Mouse (Mus musculus): ENCODE data around the gene Adam11.
"Not testable (repeated sequence)": the region's sequence is repeated elsewhere in the genome, so short reads cannot be mapped to it uniquely, and the experiment has no call there.

The Adam11 gene

DNA sequence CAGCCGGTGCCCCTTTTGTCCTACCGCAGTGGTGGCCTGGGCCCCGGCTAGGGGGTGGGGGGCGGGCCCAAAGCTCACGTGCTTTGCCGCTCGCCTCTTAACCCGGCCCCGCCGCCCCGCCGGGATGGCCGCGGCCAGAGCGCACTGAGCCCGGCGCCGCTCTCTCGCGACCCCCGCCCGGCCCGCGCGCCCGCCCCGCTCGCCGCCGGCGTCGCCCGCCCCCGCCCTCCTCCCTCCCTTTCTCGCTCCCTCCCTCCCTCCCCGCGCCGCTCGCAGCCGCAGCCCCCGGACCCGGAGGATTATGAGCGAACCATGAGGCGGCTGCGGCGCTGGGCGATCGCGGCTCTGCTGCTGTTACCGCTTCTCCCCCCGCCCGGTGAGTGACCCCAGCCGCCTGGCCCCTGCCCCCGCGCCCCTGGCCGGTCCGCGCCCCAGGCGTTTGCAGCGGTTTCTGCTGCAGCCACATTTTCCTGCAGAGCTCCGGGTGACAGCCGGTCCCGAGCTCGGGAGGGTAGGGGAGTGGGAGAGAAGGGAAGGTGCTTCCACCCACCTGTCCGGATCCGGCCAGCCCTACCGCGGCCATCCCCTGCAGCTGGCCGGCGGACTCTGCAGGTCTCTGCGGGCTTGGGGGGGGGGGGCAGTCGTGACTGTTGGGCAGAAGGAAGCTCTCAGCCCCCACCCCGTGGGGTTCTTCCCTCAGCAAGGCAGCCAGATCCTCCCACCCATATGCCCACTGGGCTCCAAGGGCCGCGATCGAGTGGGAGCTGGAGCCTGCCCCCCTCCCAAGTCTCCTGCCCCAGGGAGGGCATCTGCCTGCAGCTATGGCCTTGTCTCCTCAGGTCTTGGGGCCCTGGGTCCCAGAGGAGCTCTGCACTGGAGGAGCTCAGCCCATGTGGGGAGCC lies at the start of gene Adam11:
Adam11 (plus strand) TSS at position 131 of the 902 bp plus-strand sequence.
- DNase-seq (ENCODE audit: low read depth): no peak

- no peak for DNase-seq (ENCODE audit: low read depth)
These were observed 48.8 kb upstream of the Adam11 start for GRCm38 (mm10) chr11:102712411-102712810.

DNA sequence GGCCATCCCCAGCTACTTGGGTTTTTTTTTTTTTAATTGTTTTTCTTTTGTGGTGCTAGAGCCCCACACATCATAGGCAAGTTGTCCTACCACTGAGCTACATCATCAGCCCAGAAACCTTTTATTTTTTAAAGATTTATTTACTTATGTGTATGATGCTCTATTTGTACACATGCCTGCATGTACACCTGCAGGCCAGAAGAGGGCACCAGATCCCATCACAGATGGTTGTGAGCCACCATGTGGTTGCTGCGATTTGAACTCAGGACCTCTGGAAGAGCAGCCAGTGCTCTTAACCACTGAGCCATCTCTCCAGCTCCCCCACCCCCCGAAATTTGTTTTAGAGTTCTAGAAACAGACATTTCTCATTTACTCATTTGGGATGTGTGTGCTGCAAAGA lies 46.7 kb upstream of the Adam11 start:
- DNase-seq (ENCODE audit: low read depth): not testable (repeated sequence)

GRCm38 (mm10) chr11:102716135-102716534 lies 45.1 kb upstream of the Adam11 start:
- no peak for DNase-seq (ENCODE audit: low read depth)

GRCm38 (mm10) chr11:102725574-102725973 lies 35.7 kb upstream of the Adam11 start:
- peak; percentile 17 for DNase-seq (ENCODE audit: low read depth)

GRCm38 (mm10) chr11:102728614-102729013 lies 32.6 kb upstream of the Adam11 start:
- peak; percentile 65 for DNase-seq (ENCODE audit: low read depth)

DNA sequence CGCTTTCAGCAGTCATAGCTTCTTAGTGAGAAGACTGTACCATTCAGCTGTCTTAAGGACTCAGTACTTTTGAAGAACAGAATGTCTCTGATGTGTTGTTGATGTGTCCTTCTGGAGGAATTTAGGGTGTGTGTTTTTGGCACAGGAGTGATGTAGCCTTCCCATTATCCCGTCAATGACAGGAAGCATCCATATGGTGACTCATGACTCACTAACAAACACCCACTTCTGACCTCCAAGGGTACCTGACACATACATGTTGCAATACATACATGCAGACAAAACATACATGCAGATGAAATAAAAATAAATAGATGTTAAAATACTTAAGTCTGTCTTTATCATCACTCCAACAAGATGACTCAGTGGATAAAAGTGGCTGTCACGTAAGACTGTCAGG lies 31.4 kb upstream of the Adam11 start:
- DNase-seq (ENCODE audit: low read depth): no peak

DNA sequence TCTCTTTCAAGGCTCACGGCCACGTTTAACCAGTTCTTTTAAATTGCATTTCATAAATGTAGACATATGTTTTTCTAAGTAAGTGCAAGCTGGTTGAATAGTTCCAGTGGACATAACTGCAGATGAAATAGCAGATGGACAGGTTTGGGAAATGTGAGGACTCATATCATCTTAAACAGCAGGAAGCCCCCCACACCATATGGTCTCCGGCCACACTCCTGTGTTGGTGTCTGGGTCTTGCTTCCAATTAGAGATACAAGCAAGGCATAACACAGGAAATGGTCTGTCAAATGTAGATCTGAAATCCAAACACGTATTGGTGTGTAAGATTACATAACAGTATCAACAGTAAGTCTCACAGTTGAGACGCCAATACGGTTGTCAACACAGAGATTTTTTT lies 29.9 kb upstream of the Adam11 start:
- DNase-seq (ENCODE audit: low read depth): no peak

DNA sequence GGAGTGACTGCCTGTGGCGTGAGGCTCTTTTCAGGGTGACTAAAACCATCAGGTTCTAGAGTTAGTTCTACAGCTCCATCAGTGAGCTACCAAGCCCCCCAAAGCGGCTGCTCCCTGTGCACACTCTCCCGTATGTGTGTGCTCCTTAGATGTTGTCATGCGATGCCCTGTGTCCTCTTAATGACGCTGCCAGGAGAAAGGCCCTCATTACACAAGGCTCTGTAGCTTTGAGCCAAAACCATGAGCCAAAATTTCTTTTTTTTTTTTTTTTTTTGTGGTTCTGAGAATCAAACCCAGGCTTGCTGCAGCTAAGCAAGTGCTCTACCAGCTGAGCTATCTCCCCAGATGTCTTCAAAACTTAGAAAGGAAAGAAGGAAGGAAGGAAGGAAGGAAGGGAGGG lies 28.1 kb upstream of the Adam11 start:
- DNase-seq (ENCODE audit: low read depth): no peak

GRCm38 (mm10) chr11:102734961-102735360 lies 26.3 kb upstream of the Adam11 start:
- no peak for DNase-seq (ENCODE audit: low read depth)

DNA sequence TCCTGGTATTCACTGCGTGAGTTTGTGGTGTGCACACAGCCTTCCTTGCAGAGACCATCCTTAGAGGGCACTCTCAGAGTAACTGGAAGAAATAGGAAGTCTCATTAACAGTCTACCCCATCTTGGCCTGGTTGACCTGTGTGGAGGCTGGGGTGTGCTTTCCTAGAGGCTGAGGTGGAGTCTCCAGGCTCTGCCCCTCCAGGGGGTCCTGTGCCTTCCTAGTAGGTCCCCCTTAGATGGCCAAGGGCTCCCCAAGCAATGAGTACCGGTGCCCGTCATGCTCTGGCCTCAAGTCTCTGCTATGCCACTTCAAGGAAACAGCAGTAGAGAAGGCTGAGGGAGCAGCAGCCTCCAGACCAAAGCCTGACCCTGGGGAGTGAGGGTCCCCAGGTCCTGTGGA lies 23.2 kb upstream of the Adam11 start:
- no peak for DNase-seq (ENCODE audit: low read depth)

GRCm38 (mm10) chr11:102739278-102739966 lies 21.8 kb upstream of the Adam11 start:
- peak; percentile 82 for DNase-seq (ENCODE audit: low read depth)

DNA sequence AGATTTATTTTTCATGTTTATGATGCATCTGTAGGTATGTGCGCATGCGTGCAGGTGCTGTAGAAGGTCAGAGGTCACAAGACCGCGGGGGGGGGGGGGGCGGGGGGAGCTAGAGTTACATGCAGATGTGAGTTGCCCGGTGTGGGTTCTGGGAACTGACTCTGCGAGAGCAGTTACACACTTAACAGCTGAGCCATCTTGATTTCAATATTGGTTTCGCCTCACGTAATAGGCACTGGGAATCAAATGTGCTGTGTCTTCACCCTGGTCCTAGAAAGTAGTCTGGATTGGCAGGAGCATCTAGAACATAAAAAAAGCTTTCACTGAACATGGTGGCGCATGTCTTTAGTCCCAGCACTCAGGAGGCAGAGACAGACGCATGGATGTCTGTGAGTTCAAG lies 20.6 kb upstream of the Adam11 start:
- DNase-seq (ENCODE audit: low read depth): no peak

DNA sequence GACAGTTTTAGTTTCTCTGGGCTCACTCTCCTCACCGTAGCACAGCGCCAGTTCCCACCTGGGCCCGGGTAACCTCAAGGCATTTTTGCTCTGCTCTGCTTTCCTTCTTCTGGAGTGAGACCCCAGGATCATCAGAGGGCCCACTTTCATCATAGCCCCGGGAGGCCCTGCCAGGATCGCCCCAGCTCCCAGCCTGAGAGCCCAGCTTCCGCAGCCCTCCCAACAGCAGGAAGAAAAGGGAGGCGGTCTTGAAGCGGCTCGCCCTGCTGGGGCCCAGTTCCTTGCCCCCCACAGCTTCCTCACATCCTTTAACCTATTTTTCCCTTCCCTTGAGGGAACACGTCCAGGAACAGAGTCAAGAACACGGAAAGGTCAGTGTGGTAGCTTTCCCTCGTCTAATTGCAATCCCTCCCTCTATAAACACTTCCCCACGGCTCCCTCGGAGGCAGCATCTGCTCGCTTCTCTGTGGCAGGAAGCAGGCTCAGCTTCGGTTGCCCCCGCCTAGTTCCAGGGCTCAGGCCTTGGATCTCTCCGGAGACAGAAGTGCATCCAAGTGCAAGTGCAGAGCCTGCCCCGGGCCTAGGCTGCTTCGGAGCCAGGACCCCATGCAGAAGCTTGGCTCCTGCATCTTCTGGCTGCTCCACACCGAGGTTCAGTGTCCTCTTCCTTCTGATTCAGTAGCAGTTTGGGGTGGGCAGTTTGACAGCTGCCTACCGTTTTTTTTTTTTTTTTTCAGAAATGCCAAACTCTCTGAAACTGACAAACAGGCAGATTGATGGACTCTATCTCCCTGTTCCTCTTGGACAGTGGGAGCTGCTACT lies 19.9 kb upstream of the Adam11 start:
- DNase-seq (ENCODE audit: low read depth): no peak

DNA sequence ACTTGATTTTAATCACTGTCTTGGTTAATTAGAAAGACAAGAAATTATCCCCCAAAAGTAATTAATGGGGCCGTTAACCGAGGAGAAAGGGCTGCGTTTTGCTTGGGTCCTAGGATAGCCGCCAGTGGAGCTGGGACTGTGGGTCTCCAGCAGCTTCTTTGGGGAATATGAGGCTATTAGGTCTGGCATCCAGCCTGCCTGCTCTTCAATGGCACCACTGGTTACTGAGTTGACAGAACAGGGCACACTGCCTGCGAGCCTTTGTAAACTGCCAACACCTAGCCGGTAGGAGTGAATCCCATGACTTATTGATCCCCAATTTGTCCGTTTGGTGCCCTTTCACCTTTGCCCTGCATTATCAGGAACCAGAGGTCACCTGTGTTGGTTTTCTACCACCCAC lies 19.2 kb upstream of the Adam11 start:
- no peak for DNase-seq (ENCODE audit: low read depth)

DNA sequence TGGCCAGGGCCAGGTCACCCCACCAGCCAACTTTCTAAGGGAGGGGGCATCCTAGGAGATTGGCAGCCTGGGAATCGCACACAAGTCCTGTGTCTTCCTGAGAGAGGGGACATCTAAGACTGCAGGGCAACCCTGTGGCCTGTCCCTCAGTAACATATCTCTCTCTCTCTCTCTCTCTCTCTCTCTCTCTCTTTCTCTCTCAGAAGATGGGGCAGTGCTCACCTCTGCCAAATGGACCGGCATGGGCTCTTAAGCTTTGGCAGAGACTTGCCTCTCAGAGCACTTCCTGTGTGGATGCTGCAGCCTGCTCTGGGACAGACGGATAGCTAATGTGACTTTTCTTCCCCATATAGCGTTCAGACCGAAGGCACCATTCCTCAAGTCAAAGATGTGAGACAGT lies 18.4 kb upstream of the Adam11 start:
- no peak for DNase-seq (ENCODE audit: low read depth)

GRCm38 (mm10) chr11:102744746-102745145 lies 16.5 kb upstream of the Adam11 start:
- no peak for DNase-seq (ENCODE audit: low read depth)

DNA sequence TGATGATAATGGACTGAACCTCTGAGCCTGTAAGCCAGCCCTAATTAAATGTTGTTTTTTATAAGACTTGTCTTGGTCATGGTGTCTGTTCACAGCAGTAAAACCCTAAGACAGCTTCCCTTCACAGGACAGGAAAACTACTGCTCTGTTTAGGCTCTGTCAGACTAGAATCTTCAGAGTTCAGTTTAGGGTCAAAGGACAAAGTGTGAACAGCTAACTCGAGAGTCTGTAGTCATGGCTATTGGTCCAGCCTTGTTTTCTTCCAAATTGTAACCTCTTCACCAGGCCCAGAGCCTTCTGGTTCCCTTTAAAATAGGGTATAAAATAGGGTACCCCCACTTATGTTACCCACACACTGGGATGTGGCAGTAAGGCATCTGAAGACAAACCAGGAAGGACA lies 13.4 kb upstream of the Adam11 start:
- DNase-seq (ENCODE audit: low read depth): no peak

DNA sequence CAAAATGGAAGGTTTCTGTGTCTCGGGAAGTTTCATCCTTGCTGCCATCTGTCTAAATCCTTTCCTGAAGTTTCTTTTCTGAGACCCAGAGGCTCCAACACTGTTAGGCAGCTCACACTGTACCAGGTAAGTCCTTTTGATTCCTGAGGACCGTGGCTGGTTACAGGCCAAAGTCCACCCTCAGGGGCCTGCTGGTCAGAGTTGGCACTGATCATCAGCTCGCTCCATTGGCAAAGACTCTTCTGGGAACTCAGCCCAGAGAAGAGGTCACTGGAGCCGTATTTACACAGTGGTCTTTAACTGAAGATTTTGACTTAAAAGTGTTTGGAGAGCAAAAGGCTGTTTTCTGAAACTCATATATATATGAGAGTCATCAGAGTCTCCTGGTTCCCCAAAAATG lies 12.9 kb upstream of the Adam11 start:
- DNase-seq (ENCODE audit: low read depth): no peak

DNA sequence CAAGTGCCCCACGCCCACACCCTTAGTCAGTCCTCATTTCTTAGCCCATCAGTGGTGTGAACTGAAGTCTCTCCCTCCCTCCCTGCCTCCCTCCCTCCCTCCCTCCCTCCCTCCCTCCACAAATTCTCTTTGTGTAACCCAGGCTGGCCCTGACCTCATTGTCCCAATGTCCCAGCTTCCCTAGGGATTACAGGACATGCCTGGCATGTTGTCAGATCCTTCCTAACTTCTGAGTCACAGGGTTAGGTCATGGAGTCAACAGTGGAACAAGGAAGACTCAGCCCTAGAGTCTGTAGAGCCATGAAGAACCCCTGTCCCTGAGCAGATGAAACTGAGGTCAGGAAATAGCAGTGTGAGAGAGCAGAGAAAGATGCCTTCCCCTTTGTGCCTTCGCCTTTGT lies 11.5 kb upstream of the Adam11 start:
- no peak for DNase-seq (ENCODE audit: low read depth)

DNA sequence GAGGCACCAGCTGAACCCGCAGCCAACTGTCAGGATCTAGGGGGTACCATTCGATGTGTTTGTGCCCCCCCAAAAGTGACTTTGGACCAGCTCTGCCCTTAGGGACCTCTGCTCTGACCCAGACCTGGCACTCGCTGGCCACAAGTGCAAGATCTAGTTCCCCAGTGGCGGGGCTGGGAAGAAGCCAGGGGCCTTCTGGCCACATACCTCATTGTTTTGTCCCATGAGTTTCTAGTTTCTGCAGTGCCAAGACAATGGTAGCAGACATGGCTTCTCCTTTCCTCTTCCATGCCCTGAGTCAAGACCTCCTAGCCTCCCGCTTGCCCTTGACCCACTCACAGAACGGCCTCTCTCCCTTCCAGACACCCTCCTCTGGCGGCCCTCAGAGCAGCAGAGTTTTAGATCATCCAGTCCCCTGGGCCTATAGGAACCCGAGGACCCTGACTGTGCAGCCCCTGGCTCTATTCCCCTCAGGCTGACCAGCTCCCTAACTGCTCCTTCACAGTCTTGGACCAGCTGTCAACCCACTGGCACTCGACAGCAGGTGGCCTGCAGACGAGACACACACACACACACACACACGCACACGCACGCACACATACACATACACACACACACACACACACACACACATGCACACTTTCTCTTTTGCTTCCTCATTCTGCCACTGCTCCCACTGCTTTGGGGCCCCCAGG lies 8.2 kb upstream of the Adam11 start:
- no peak for DNase-seq (ENCODE audit: low read depth)

Measured in induced T-regulatory cell, adult 2 months (primary cell).